Mouse (Mus musculus) ES-E14 (cell line): ENCODE results near the gene Shisa6. TPM values are rescaled to one million over a fixed set of nuclear protein-coding genes. Genes with fewer than 3 reads are reported as not detected.

Source experiments
- DNase-seq: peaks from one replicate; pipeline ENCODE4 v3.0.0-alpha.2; 2013; ENCODE audit warnings: low read depth, low spot score
- H3K27ac ChIP-seq: 2 replicates; pipeline ENCODE4 v1.5.1; 2012; ENCODE audit warnings: low read depth, mild to moderate bottlenecking, low read length, moderate library complexity, mixed read lengths; ENCODE audit not compliant: poor library complexity, insufficient read depth, severe bottlenecking
- H3K36me3 ChIP-seq: 2 replicates; pipeline ENCODE4 v1.6.1; 2012; ENCODE audit warnings: mild to moderate bottlenecking, low read length, moderate library complexity, mixed read lengths; ENCODE audit not compliant: control insufficient read depth, poor library complexity, insufficient read depth, severe bottlenecking
- H3K4me1 ChIP-seq, 2 experiments: fragments of 150-350 bp in 1 of 2; sonication (generic) in 1 of 2; 2 replicates each; pipeline ENCODE4 v1.6.1; 2012; ENCODE audit warnings: low read length in 2 of 2, mild to moderate bottlenecking in 1 of 2, mixed read lengths in 1 of 2; ENCODE audit not compliant: control insufficient read depth in 2 of 2, insufficient read depth in 2 of 2, poor library complexity in 1 of 2
- H3K4me3 ChIP-seq, 2 experiments: fragments of 150-350 bp in 1 of 2; sonication (generic) in 1 of 2; 2 replicates each; pipeline ENCODE4 v1.5.1; 2012; ENCODE audit warnings: low read length in 2 of 2, low read depth in 1 of 2, mild to moderate bottlenecking in 1 of 2, mixed read lengths in 1 of 2; ENCODE audit not compliant: insufficient read depth in 1 of 2, poor library complexity in 1 of 2, severe bottlenecking in 1 of 2
- H3K9ac ChIP-seq: 2 replicates; pipeline ENCODE4 v1.6.1; 2012; ENCODE audit warnings: low read depth, mild to moderate bottlenecking, low read length, mixed read lengths; ENCODE audit not compliant: poor library complexity, insufficient read depth, severe bottlenecking
- H3K9me3 ChIP-seq: fragments of 150-350 bp; sonication (generic); 2 replicates; pipeline ENCODE4 v1.6.1; 2012; ENCODE audit warnings: low read depth, mild to moderate bottlenecking, low read length; ENCODE audit not compliant: control insufficient read depth, insufficient read depth
- CHD2 ChIP-seq: IDR thresholded peaks from 2 replicates; pipeline ENCODE4 v1.6.1; 2014; ENCODE audit warnings: mild to moderate bottlenecking, low read depth, low read length, inconsistent platforms
- HCFC1 ChIP-seq: IDR thresholded peaks from 2 replicates; pipeline ENCODE4 v1.6.1; 2012; ENCODE audit warnings: low read length, inconsistent platforms, borderline replicate concordance; ENCODE audit not compliant: insufficient read depth
- MAFK ChIP-seq: IDR thresholded peaks from 2 replicates; pipeline ENCODE4 v1.6.1; 2014; ENCODE audit warnings: mild to moderate bottlenecking, low read depth, low read length, inconsistent platforms; ENCODE audit not compliant: insufficient read depth
- ZC3H11A ChIP-seq: IDR thresholded peaks from 2 replicates; pipeline ENCODE4 v1.6.1; 2012; ENCODE audit warnings: low read depth, mild to moderate bottlenecking, inconsistent platforms, low read length, borderline replicate concordance
- ZNF384 ChIP-seq: IDR thresholded peaks from 2 replicates; pipeline ENCODE4 v1.6.1; 2012; ENCODE audit warnings: low read depth, low read length, inconsistent platforms
- in situ Hi-C, 2 experiments: fragments of 600-800 bp; cut with MboI; formaldehyde crosslinking; loops; one replicate each; pipeline ENCODE4 v1.15.1; 2025; ENCODE audit warnings: low sequenced_read_pairs in 2 of 2, inconsistent platforms in 1 of 2; ENCODE audit not compliant: unreplicated experiment in 2 of 2
- total RNA-seq: library from RNA; depleted of rRNA; stranded (reverse); fragments of 300-350 nt; gene quantifications from 2 replicates; pipeline ENCODE4 v1.2.3, GENCODE M21; 2012

The Shisa6 gene
- total RNA-seq, 1 experiment = 0.09 TPM

DNA sequence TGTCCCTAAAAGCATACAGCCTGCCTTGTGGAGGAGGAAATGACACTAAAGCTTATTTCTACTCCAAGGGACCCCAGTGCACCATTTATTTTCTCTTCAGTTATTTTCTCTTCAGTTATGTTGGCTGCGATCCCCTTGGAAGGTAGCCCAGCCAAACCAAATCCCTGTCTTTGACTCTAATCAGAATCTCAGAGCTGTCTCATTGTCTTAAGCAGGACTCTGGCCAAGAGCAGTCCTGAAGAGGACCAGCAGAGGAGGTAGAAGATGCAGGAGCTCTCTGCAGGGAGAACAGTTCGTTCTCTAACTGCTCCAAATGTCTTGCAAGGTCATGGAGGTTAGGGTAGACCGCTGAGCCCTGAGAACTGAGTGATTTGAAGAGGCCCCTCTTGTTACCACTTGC, 138.2 kb downstream of the Shisa6 start:
- no peaks in the 10 kb centered on the region for H3K9me3 ChIP-seq
- no peaks in the 10 kb centered on the region for H3K4me1 ChIP-seq
- no peak overlapping the region for H3K27ac ChIP-seq
- no peaks in the 10 kb centered on the region for H3K36me3 ChIP-seq
- TF ChIP-seq ZNF384 = no peak
- TF ChIP-seq HCFC1 = no peak
- no peak for TF ChIP-seq ZC3H11A
- H3K4me3 ChIP-seq = no peak overlapping the region
- DNase-seq = no peak
- in situ Hi-C loops = no loop called here
- H3K9ac ChIP-seq = no peak overlapping the region

DNA sequence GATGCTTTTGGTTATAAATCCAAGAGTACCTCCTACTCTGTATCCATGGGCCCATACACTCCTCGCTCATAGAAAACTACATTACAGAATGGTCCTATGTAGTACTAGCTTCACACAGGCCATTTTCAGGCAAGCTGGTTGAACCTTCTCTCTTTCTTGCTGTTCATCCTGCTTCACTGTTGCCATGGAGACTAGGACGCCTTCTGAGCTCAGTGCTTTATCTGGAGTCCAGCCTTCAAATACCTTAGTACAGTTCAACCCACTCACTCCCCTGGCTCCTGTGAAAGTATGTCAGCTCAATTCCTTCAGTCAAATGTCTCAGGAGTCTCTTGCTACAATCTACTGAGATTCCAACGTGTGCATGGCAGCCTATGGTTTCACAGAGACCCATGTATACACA, 154.0 kb downstream of the Shisa6 start:
- in situ Hi-C loops = no loop called here
- DNase-seq = no peak

DNA sequence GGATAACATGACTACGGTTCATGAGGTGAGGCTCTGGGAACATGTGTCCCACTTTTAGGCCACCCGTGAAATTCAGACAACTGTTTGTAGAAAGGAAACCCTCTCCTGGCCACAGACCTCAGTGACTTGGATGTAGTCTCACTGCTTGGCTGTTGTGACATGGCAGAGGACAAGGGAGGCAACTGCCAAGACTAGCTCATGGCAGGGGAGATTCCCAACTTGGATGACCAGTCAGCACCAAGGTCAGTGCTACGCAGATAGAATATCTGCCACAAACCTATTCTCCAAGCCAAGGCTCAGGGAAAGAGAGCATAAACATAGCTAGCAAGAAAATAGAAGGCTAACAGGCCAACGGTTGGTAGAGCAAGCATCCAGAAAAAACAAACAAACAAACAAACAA, 156.0 kb downstream of the Shisa6 start:
- Histone ChIP-seq H3K9ac (no peak overlapping the region), H3K4me3 (no peak overlapping the region), H3K4me1 (no peaks in the 10 kb centered on the region), H3K9me3 (no peaks in the 10 kb centered on the region), H3K36me3 (no peaks in the 10 kb centered on the region), H3K27ac (no peak overlapping the region)
- in situ Hi-C loops = no loop called here
- DNase-seq = no peak
- TF ChIP-seq HCFC1 = no peak

More for the DNA sequence above, 154.0 kb downstream of the Shisa6 start:
- Histone ChIP-seq H3K27ac (no peak overlapping the region), H3K9ac (no peak overlapping the region), H3K36me3 (no peaks in the 10 kb centered on the region), H3K9me3 (no peaks in the 10 kb centered on the region), H3K4me1 (no peaks in the 10 kb centered on the region), H3K4me3 (no peak overlapping the region)
- no peak for TF ChIP-seq ZC3H11A
- no peak for TF ChIP-seq MAFK
- no peak for TF ChIP-seq CHD2
- no peak for TF ChIP-seq HCFC1
- TF ChIP-seq ZNF384 = no peak

DNA sequence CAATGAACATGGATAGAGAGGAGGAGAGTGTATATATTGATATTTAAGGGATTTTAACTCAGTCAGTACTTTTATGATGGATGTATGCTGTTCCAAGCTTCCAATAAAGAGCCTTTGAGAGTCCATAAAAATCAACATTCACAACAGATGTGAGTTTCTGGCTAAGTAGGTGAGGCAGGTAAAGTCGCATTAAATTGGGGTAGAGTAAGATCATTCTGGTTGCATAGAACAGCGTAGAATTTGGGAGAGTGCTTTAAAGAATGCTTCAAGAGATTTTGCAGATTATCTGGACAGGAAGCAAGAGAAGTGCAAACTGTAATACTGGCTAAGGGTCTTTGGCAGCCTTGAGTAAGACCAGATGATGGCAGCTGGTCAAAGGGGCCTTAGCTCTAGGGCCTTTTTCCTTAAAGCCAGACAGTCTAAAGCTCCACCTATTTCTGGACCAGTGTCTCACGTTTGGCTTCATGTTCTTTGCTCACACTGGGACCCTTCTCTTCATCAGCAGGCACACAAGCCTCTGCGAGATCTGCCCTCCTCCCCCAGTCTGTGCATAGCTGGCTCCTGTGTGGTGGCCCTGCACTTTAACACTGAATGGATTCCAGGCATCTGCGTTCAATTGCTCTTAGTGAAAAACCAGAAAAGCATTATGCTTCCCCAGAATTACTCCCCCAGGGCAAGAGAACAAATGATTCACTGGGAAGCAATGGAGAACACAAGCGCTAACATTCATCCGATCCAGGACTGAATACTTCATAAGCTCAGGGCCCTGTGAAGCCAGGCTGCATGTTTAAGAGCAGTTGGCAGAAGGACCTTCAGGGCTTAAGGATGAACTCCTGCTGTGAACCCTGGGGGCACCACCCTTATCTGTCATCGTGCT, 158.7 kb downstream of the Shisa6 start:
- Histone ChIP-seq H3K9me3 (no peaks in the 10 kb centered on the region), H3K27ac (no peak overlapping the region), H3K36me3 (no peaks in the 10 kb centered on the region), H3K9ac (no peak overlapping the region), H3K4me3 (no peak overlapping the region), H3K4me1 (no peaks in the 10 kb centered on the region)
- no peak for DNase-seq
- TF ChIP-seq HCFC1 (no peak), ZC3H11A (no peak), CHD2 (no peak), MAFK (no peak), ZNF384 (no peak)
- in situ Hi-C loops = no loop called here

DNA sequence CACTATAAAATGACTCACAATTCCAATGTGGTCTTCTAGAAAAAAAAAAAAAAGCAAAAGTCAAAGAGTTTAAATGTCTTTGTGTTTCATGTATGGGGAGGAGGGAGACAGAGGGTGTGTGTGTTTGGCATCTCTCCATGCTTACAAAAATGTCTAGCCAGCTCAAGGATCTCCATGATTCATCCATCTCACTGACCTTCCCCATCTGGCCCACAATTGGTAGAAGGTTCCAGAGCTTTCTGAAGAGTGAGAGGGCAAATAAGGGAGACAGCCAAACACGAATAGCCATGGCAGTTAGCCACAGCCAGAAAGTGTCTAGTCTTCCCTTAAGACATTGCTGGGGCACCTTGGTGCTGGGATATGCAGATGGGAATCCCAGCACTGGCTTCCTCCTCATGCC, 166.0 kb downstream of the Shisa6 start:
- Histone ChIP-seq H3K36me3 (no peaks in the 10 kb centered on the region), H3K9ac (no peak overlapping the region), H3K27ac (no peak overlapping the region), H3K9me3 (no peaks in the 10 kb centered on the region), H3K4me1 (no peaks in the 10 kb centered on the region), H3K4me3 (no peak overlapping the region)
- TF ChIP-seq ZNF384 (no peak), CHD2 (no peak), ZC3H11A (no peak), MAFK (no peak), HCFC1 (no peak)
- in situ Hi-C loops = no loop called here
- DNase-seq = no peak
